Mouse (Mus musculus) liver, postnatal 0 days (tissue): ENCODE measurements around the gene Gm10488. TPM values are rescaled to one million over a fixed set of nuclear protein-coding genes. Genes with fewer than 3 reads are reported as not detected.
"Not testable (repeated sequence)": the region's sequence is repeated elsewhere in the genome, so short reads cannot be mapped to it uniquely, and the experiment has no call there.

ENCODE experiments used
- ATAC-seq: fragments of 200-750 bp; cut with Nextera tagmentation; 2 replicates; pipeline ENCODE4 v1.8.0; 2017; ENCODE audit warnings: mild to moderate bottlenecking, moderate library complexity
- DNase-seq: peaks from one replicate; pipeline ENCODE4 v3.0.0-alpha.2; 2016
- H3K27ac ChIP-seq: fragments of 300-500 bp; sonication (generic); 2 replicates; pipeline ENCODE4 v1.5.1; 2014; ENCODE audit warnings: antibody characterized with exemption, moderate library complexity, mild to moderate bottlenecking, low read depth
- H3K27me3 ChIP-seq: fragments of 300-500 bp; sonication (generic); 2 replicates; pipeline ENCODE4 v1.6.1; 2014; ENCODE audit warnings: low read length, control low read depth, mixed read lengths; ENCODE audit not compliant: insufficient read depth
- H3K36me3 ChIP-seq: fragments of 300-500 bp; sonication (generic); replicated peaks from 2 replicates; pipeline ENCODE4 v1.6.1; 2014; ENCODE audit warnings: mild to moderate bottlenecking, control low read depth, low read length, moderate library complexity, mixed read lengths; ENCODE audit not compliant: insufficient read depth
- H3K4me1 ChIP-seq: fragments of 300-500 bp; sonication (generic); 2 replicates; pipeline ENCODE4 v1.6.1; 2014; ENCODE audit warnings: antibody characterized with exemption, mild to moderate bottlenecking, control low read depth; ENCODE audit not compliant: insufficient read depth
- H3K4me2 ChIP-seq: fragments of 300-500 bp; sonication (generic); 2 replicates; pipeline ENCODE4 v1.6.1; 2014; ENCODE audit warnings: low read depth, mild to moderate bottlenecking, low read length, moderate library complexity, mixed read lengths
- H3K4me3 ChIP-seq: fragments of 300-500 bp; sonication (generic); 2 replicates; pipeline ENCODE4 v1.5.1; 2014; ENCODE audit warnings: low read depth, low read length
- H3K9ac ChIP-seq: fragments of 300-500 bp; sonication (generic); replicated peaks from 2 replicates; pipeline ENCODE4 v1.6.1; 2014; ENCODE audit warnings: mild to moderate bottlenecking, moderate library complexity
- H3K9me3 ChIP-seq: fragments of 300-500 bp; sonication (generic); 2 replicates; pipeline ENCODE4 v1.6.1; 2016; ENCODE audit warnings: mild to moderate bottlenecking, control low read depth, low read length, mixed read lengths
- WGBS: fragments of 180-500 bp; shearing (Covaris S2); extraction: QIAGEN DNeasy Blood & Tissue Kit; methylation state at CpG from one replicate; pipeline ENCODE4 v1.1.7; 2014; ENCODE audit not compliant: insufficient replicate concordance; 5-methylcytosine and 5-hydroxymethylcytosine counted together
- microRNA-seq: library from miRNA; unstranded; fragments of <30 nt; microRNA quantifications from one replicate; pipeline ENCODE4, GENCODE M21; 2016
- polyA plus RNA-seq: library from polyadenylated mRNA; unstranded; fragments of >200 nt; fragmentation: Nextera tagmentation; extraction: Ambion mirVana; gene quantifications from 2 replicates; pipeline ENCODE4 v1.2.1, GENCODE M21; 2015

The Gm10488 gene
- polyA plus RNA-seq: not detected in 2 replicates

- H3K27ac ChIP-seq, H3K4me1 ChIP-seq, DNase-seq, H3K4me2 ChIP-seq, H3K27me3 ChIP-seq, H3K4me3 ChIP-seq, H3K9ac ChIP-seq, H3K9me3 ChIP-seq, H3K36me3 ChIP-seq, ATAC-seq: not testable (repeated sequence)
- no CpG with 5 or more reads among the region's 6 CpGs for WGBS
Observed at GRCm38 (mm10) chrX:29976014-29976413, at the start of gene Gm10488. Gene Gm10488, plus strand, starts transcription at chrX:29976314.

Small RNA genes lying within 50 kb of the gene (microRNA-seq; reads per million reads assigned to microRNA genes)
- not detected for gene Gm44298
